In the genomic region with DNA sequence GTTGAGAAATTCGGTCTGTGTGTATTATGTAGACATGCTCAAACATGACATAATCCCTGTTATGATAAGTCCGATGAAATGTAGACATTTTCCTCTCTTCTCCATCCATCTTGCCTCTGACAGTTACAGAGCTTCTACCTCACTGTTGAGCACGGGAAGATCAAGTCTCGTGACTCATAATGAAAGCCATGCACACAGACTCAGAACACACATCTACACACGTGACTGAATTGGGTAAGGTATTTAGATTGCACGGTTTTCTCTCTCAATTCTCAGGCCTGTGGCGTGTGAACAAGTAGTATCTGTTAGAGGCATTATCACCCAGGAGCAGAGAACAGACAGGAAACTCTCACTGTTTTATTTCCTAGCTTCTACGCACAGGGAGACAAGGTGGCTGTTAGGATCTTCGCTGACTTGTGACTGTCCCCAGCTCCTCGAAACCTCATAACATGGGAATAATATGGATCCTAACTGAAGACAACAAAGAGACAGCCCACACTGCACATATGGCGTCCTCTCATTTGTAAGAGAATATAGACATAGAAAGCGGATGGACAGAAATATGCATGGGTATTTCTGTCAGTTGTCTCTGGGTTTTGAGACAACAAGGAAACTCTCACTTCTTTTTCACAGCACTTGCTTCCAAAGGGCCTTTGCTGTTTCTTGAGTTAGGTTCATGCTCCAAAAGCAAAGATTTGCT, we compare ENCODE assay signal across 14 mouse cellular contexts. TPM values are rescaled to one million over a fixed set of nuclear protein-coding genes. Genes with fewer than 3 reads are reported as not detected.
A peak's percentile ranks its signal among the peaks of the same experiment; 100 is the strongest.
DNase-seq lines count a peak whose midpoint lies in the region; ATAC-seq lines count a peak whose summit lies in the region.
"Had no signal": no experiment of that assay in that cellular context is flagged by ENCODE, and none has a peak within 500 bp of the region (broad histone marks: within the 10 kb centered on the region; RNA-seq: fewer than 3 reads in every experiment).

No protein-coding gene starts in this region.

- peak; percentile 65 for DNase-seq in CD4-positive helper T cell, adult 2 months (ENCODE audit: low read depth, low spot score)
- peak; percentile 88 for DNase-seq in induced T-regulatory cell, adult 2 months (ENCODE audit: low read depth)
- DNase-seq in layer of hippocampus, postnatal 36 days: no peak
- DNase-seq in kidney, postnatal 4 days: no peak
- no peak for DNase-seq in gastrocnemius, adult 8-10 months (ENCODE audit: low spot score in 2 of 2)
- DNase-seq: adrenal gland, postnatal 14 days; B cell, adult 2 months; cerebellum, adult 2 months; cerebellum, postnatal 10 days; gastrocnemius, postnatal 14 days; kidney, adult 11 months had no signal

- peak; percentile 90 for ATAC-seq in CD4-positive, CD25-positive, alpha-beta regulatory T cell, adult 4 months
- ATAC-seq: forebrain, embryonic 13.5 days had no signal

RNA-seq across cellular contexts. Expression of a gene that starts 23.3 kb away (rescaled TPM):
- 100 to 1,000 TPM; 294 to 385 TPM for polyA plus RNA-seq in CD4-positive, CD25-positive, alpha-beta regulatory T cell, adult 4 months (2017; shearing (Covaris generic))
- 1 to 10 TPM; 7.0 to 8.1 TPM for total RNA-seq in layer of hippocampus, postnatal 36 days (2021)
- 1 to 10 TPM in 1 of 4 experiments, under 1 TPM in 3; 0.22 to 1.2 (median 0.69) TPM for total RNA-seq in gastrocnemius, adult 8-10 months (2022)
- polyA plus RNA-seq: G1E had no signal

Comparison
In these comparisons a context has a peak if more than half of its experiments do, and no peak if none do; other contexts are left out.
1. DNase-seq: peak in CD4-positive helper T cell, adult 2 months (single experiment) and induced T-regulatory cell, adult 2 months (single experiment); none in layer of hippocampus, postnatal 36 days (0 of 2), kidney, postnatal 4 days (0 of 2) and gastrocnemius, adult 8-10 months (0 of 2).